Mouse (Mus musculus) right cerebral cortex, postnatal 14 days (tissue): ENCODE results near the gene Gm8369.
"Not testable (repeated sequence)": the region's sequence is repeated elsewhere in the genome, so short reads cannot be mapped to it uniquely, and the experiment has no call there.

ENCODE experiments used
- DNase-seq: peaks from one replicate; pipeline ENCODE4 v3.0.0; 2022

The Gm8369 gene

DNA sequence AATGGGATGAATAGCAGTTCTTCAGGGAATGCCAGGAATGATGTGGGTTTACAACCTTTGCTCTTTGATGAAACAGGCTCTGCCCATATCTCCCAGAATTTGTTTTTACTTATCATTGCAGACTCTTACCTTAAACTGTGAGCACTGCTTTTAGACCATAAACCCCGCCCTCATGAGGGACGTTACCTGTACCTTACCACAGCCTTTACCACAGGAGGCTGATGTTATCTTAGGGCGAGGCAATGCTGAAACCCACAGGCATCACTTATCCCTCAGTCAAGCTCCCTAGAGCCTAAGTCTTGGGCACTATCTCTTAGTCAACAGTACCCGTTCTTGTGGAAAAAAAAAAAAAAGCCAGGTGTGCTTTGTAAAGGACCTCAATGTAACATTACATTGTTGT, 31.1 kb downstream of the Gm8369 start:
- no peak for DNase-seq

DNA sequence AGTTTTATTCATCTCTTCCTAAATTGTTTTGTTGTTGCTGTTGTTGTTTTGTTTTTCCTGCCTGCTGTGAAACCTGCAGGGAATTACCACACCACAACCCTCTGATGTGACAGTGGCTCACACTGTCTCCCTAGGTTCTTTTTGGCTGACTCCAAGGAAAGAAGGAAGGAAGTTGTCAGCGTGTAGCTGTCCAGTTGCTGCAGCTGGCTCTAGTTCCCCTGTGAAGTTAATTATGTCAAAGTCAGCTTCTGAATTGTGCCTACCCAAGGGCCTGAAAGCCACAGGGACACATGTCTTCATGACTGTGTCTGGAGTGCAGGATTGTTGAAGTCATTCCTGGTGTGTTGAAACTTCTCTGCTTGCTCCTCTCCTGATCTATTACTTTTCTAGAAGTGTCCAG, 31.6 kb downstream of the Gm8369 start:
- DNase-seq = not testable (repeated sequence)

GRCm38 (mm10) chr19:11518356-11518755, 32.6 kb downstream of the Gm8369 start:
- not testable (repeated sequence) for DNase-seq

GRCm38 (mm10) chr19:11520146-11520545, 34.4 kb downstream of the Gm8369 start:
- no peak for DNase-seq

- no peak for DNase-seq
These were observed 47.7 kb downstream of the Gm8369 start for GRCm38 (mm10) chr19:11533421-11533820.

GRCm38 (mm10) chr19:11533888-11534445, 48.2 kb downstream of the Gm8369 start:
- DNase-seq = no peak

GRCm38 (mm10) chr19:11536593-11536992, 50.9 kb downstream of the Gm8369 start, which contains the start of gene Ms4a4d:
Ms4a4d (plus strand) TSS chr19:11536801.
- DNase-seq = no peak

- no peak for DNase-seq
These were observed 51.6 kb downstream of the Gm8369 start for GRCm38 (mm10) chr19:11537336-11537735.

GRCm38 (mm10) chr19:11540166-11540821, 54.6 kb downstream of the Gm8369 start:
- DNase-seq = not testable (repeated sequence)

DNA sequence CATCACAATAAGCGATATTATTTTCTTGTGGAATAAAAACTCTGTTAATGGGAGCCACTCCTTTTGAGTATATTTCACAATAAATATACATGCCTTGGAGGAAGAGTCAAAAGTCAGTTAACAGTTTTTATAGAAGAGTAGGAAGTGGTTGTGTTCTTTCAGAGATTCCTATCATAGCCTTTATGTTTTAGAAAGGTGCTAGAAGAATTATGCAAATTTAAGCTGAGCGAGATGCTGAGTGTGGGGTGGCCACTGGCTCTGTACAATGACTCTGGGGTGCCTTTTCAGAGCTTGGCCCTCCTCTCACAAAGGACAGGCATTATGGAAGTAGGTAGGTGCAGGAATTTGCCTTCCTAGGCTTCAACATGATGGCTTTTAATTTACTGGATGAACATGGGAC, 58.6 kb downstream of the Gm8369 start:
- not testable (repeated sequence) for DNase-seq

- DNase-seq = no peak
These were observed 62.2 kb downstream of the Gm8369 start for GRCm38 (mm10) chr19:11547911-11548310.

- no peak for DNase-seq
These were observed 69.0 kb downstream of the Gm8369 start for GRCm38 (mm10) chr19:11554726-11555125.

DNA sequence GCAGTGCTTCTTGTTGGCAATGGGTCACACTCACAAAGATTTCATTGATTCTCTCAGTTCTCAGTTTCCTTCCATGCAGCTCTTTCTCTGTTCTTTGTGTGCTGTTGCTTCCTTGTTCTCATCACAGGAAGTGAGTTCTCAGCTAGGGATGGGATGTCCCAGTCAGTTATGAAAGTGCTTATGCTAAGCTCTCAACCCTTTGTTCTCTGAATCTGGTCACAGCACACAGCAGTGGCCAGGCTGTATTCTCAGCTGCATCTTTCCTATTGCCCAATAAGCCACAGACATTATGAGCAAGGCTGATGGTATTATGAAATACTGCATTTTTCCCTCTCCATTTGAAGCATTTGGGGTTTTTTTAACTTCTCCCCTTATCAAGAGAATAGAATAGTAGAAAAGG, 73.8 kb downstream of the Gm8369 start:
- DNase-seq = not testable (repeated sequence)
